Mouse (Mus musculus) limb, embryonic 10.5 days (tissue): ENCODE data around the gene Sbno2. TPM values are rescaled to one million over a fixed set of nuclear protein-coding genes. Genes with fewer than 3 reads are reported as not detected.
A peak's percentile ranks its signal among the peaks of the same experiment; 100 is the strongest.

ENCODE experiments used
- DNase-seq: peaks from one replicate; pipeline ENCODE4 v3.0.0-alpha.2; 2017; ENCODE audit warnings: low spot score
- H3K27ac ChIP-seq: fragments of 300-500 bp; sonication (generic); 2 replicates; pipeline ENCODE4 v1.5.1; 2016; ENCODE audit warnings: mild to moderate bottlenecking
- H3K27me3 ChIP-seq: fragments of 300-500 bp; sonication (generic); 2 replicates; pipeline ENCODE4 v1.6.1; 2016; ENCODE audit warnings: low read depth, mild to moderate bottlenecking; ENCODE audit not compliant: poor library complexity, severe bottlenecking
- H3K36me3 ChIP-seq: fragments of 300-500 bp; sonication (generic); 2 replicates; pipeline ENCODE4 v1.6.1; 2016; ENCODE audit warnings: mild to moderate bottlenecking, moderate library complexity
- H3K4me1 ChIP-seq: fragments of 300-500 bp; sonication (generic); 2 replicates; pipeline ENCODE4 v1.6.1; 2016
- H3K4me3 ChIP-seq: fragments of 300-500 bp; sonication (generic); 2 replicates; pipeline ENCODE4 v1.5.1; 2016; ENCODE audit warnings: mild to moderate bottlenecking, moderate library complexity
- H3K9me3 ChIP-seq: fragments of 300-500 bp; sonication (generic); replicated peaks from 2 replicates; pipeline ENCODE4 v1.6.1; 2016; ENCODE audit warnings: mild to moderate bottlenecking
- WGBS: fragments of 180-500 bp; shearing (Covaris S2); methylation state at CpG from one replicate; pipeline ENCODE4 v1.1.7; 2016; 5-methylcytosine and 5-hydroxymethylcytosine counted together
- polyA plus RNA-seq: library from polyadenylated mRNA; unstranded; fragments of >200 nt; fragmentation: Nextera tagmentation; extraction: Ambion mirVana; gene quantifications from 2 replicates; pipeline ENCODE4 v1.2.1, GENCODE M21; 2016

The Sbno2 gene
- polyA plus RNA-seq, 1 experiment from 2014 or later: 18.4 TPM

GRCm38 (mm10) chr10:80017361-80017760 lies 88.0 kb downstream of the Sbno2 start:
- 76% methylated on average over 3 of the region's 3 CpGs for WGBS
- Histone ChIP-seq H3K27ac (no peak overlapping the region), H3K4me3 (no peak overlapping the region), H3K4me1 (peaks cover 53% of the 10 kb centered on the region), H3K27me3 (peaks cover 56% of the 10 kb centered on the region), H3K36me3 (peaks cover 15% of the 10 kb centered on the region), H3K9me3 (no peaks in the 10 kb centered on the region)
- DNase-seq: no peak

GRCm38 (mm10) chr10:80016931-80017330 lies 88.4 kb downstream of the Sbno2 start:
- Histone ChIP-seq H3K27me3 (peaks cover 60% of the 10 kb centered on the region), H3K4me1 (peaks cover 53% of the 10 kb centered on the region), H3K4me3 (peak overlapping the region; percentile 9; the same call in 1 of the 2 replicates)

GRCm38 (mm10) chr10:80016511-80016910 lies 88.9 kb downstream of the Sbno2 start, which contains the start of gene Arhgap45:
Arhgap45 (plus strand) TSS chr10:80016653.
- Histone ChIP-seq H3K4me3 (peak within 1 kb of the TSS; percentile 9; the same call in 1 of the 2 replicates), H3K36me3 (peaks cover 7% of the 10 kb centered on the region; the same call in 1 of the 2 replicates), H3K27ac (0 out of 2 replicates have a peak within 1 kb of the TSS, but pooled peaks have one; percentile 2), H3K4me1 (peaks cover 53% of the 10 kb centered on the region), H3K27me3 (peaks cover 64% of the 10 kb centered on the region), H3K9me3 (no peaks in the 10 kb centered on the region)
- WGBS: 69% methylated on average over 11 of the region's 11 CpGs
- DNase-seq: no peak

More at GRCm38 (mm10) chr10:80016931-80017330, 88.4 kb downstream of the Sbno2 start:
- H3K27ac ChIP-seq: no peak overlapping the region
- no peak for DNase-seq
- H3K9me3 ChIP-seq: no peaks in the 10 kb centered on the region
- 89% methylated on average over 10 of the region's 10 CpGs for WGBS
- peaks cover 11% of the 10 kb centered on the region for H3K36me3 ChIP-seq

GRCm38 (mm10) chr10:80015583-80015982 lies 89.8 kb downstream of the Sbno2 start:
- WGBS: 83% methylated on average over 10 of the region's 10 CpGs

GRCm38 (mm10) chr10:80014484-80015290 lies 90.7 kb downstream of the Sbno2 start:
- H3K27me3 ChIP-seq: peaks cover 65% of the 10 kb centered on the region
- no peak overlapping the region for H3K4me3 ChIP-seq
- no peak for DNase-seq
- H3K9me3 ChIP-seq: no peaks in the 10 kb centered on the region; the same call in 1 of the 2 replicates
- no peaks in the 10 kb centered on the region for H3K36me3 ChIP-seq
- WGBS: 18% methylated on average over 28 of the region's 28 CpGs
- H3K4me1 ChIP-seq: peaks cover 39% of the 10 kb centered on the region
- H3K27ac ChIP-seq: no peak overlapping the region

More at GRCm38 (mm10) chr10:80015583-80015982, 89.8 kb downstream of the Sbno2 start:
- no peak for DNase-seq
- H3K27me3 ChIP-seq: peaks cover 65% of the 10 kb centered on the region
- H3K4me3 ChIP-seq: no peak overlapping the region
- no peaks in the 10 kb centered on the region for H3K36me3 ChIP-seq
- H3K4me1 ChIP-seq: peaks cover 48% of the 10 kb centered on the region
- H3K9me3 ChIP-seq: no peaks in the 10 kb centered on the region; the same call in 1 of the 2 replicates
- no peak overlapping the region for H3K27ac ChIP-seq

- 23% methylated on average over 25 of the region's 25 CpGs for WGBS
- H3K4me3 ChIP-seq: 0 out of 2 replicates have a peak overlapping the region, but pooled peaks have one; percentile 14
Measured at GRCm38 (mm10) chr10:80013609-80014008, 91.8 kb downstream of the Sbno2 start.

GRCm38 (mm10) chr10:80011740-80012139 lies 93.6 kb downstream of the Sbno2 start:
- Histone ChIP-seq H3K36me3 (no peaks in the 10 kb centered on the region), H3K9me3 (no peaks in the 10 kb centered on the region; the same call in 1 of the 2 replicates), H3K4me3 (no peak overlapping the region), H3K4me1 (peaks cover 33% of the 10 kb centered on the region), H3K27ac (no peak overlapping the region), H3K27me3 (peaks cover 61% of the 10 kb centered on the region)
- 82% methylated on average over 6 of the region's 6 CpGs for WGBS
- DNase-seq: no peak

More at GRCm38 (mm10) chr10:80013609-80014008, 91.8 kb downstream of the Sbno2 start:
- H3K27ac ChIP-seq: no peak overlapping the region; the same call in 1 of the 2 replicates
- H3K9me3 ChIP-seq: no peaks in the 10 kb centered on the region; the same call in 1 of the 2 replicates
- no peak for DNase-seq
- H3K27me3 ChIP-seq: peaks cover 65% of the 10 kb centered on the region
- H3K36me3 ChIP-seq: no peaks in the 10 kb centered on the region
- H3K4me1 ChIP-seq: peaks cover 28% of the 10 kb centered on the region

Other genes with a start within 250 kb of the Sbno2 start
- gene Prtn3, start 231.1 kb downstream of the Sbno2 start, polyA plus RNA-seq: 9.1 and 15.3 TPM in 2 replicates
- gene Plppr3, start 230.9 kb downstream of the Sbno2 start, polyA plus RNA-seq: 108 and 140 TPM in 2 replicates
- not detected in 2 replicates for gene Elane, start 219.3 kb downstream of the Sbno2 start, polyA plus RNA-seq
- not detected in 2 replicates for gene Cfd, start 214.7 kb downstream of the Sbno2 start, polyA plus RNA-seq
- 63.6 and 67.1 TPM in 2 replicates for gene Med16, start 196.6 kb downstream of the Sbno2 start, polyA plus RNA-seq
- not detected in 2 replicates for gene Gm26602, start 194.7 kb downstream of the Sbno2 start, polyA plus RNA-seq
- gene Kiss1r, start 188.6 kb downstream of the Sbno2 start, polyA plus RNA-seq: 0.31 and 0.49 TPM in 2 replicates
- gene R3hdm4, start 184.4 kb downstream of the Sbno2 start, polyA plus RNA-seq: 116 and 143 TPM in 2 replicates
- gene Arid3a, start 178.5 kb downstream of the Sbno2 start, polyA plus RNA-seq: 18.2 and 29.4 TPM in 2 replicates
- 174 and 201 TPM in 2 replicates for gene Wdr18, start 145.4 kb downstream of the Sbno2 start, polyA plus RNA-seq
- 0.28 and 0.40 TPM in 2 replicates for gene Grin3b, start 134.9 kb downstream of the Sbno2 start, polyA plus RNA-seq
- gene Tmem259, start 121.2 kb downstream of the Sbno2 start, polyA plus RNA-seq: 14.9 and 16.4 TPM in 2 replicates
- gene Cnn2, start 117.0 kb downstream of the Sbno2 start, polyA plus RNA-seq: 261 and 301 TPM in 2 replicates
- gene Abca7, start 109.1 kb downstream of the Sbno2 start, polyA plus RNA-seq: 2.0 and 2.3 TPM in 2 replicates
- gene Arhgap45, start 88.9 kb downstream of the Sbno2 start, polyA plus RNA-seq: 14.9 and 15.5 TPM in 2 replicates
- gene Polr2e, start 65.8 kb downstream of the Sbno2 start, polyA plus RNA-seq: 319 and 357 TPM in 2 replicates
- 589 and 631 TPM in 2 replicates for gene Gpx4, start 58.4 kb downstream of the Sbno2 start, polyA plus RNA-seq
- 16.1 and 17.0 TPM in 2 replicates for gene Stk11, start 10.2 kb upstream of the Sbno2 start, polyA plus RNA-seq
- gene Atp5d, start 33.1 kb upstream of the Sbno2 start, polyA plus RNA-seq: 487 and 503 TPM in 2 replicates
- 3.3 and 4.7 TPM in 2 replicates for gene Cbarp, start 35.3 kb upstream of the Sbno2 start, polyA plus RNA-seq
- gene Midn, start 42.7 kb upstream of the Sbno2 start, polyA plus RNA-seq: 26.2 and 27.1 TPM in 2 replicates
- 90.7 and 129 TPM in 2 replicates for gene Cirbp, start 60.4 kb upstream of the Sbno2 start, polyA plus RNA-seq
- gene 1600002K03Rik, start 67.4 kb upstream of the Sbno2 start, polyA plus RNA-seq: 8.7 and 13.1 TPM in 2 replicates
- gene Efna2, start 73.9 kb upstream of the Sbno2 start, polyA plus RNA-seq: 63.1 and 66.8 TPM in 2 replicates
- gene Mum1, start 120.9 kb upstream of the Sbno2 start, polyA plus RNA-seq: 122 and 128 TPM in 2 replicates
- 311 and 345 TPM in 2 replicates for gene Ndufs7, start 143.6 kb upstream of the Sbno2 start, polyA plus RNA-seq
- gene Gamt, start 155.4 kb upstream of the Sbno2 start, polyA plus RNA-seq: 14.4 and 18.4 TPM in 2 replicates
- 61.2 and 66.2 TPM in 2 replicates for gene Dazap1, start 155.9 kb upstream of the Sbno2 start, polyA plus RNA-seq
- gene Rps15, start 186.9 kb upstream of the Sbno2 start, polyA plus RNA-seq: 1,092 and 1,255 TPM in 2 replicates
- gene Apc2, start 190.4 kb upstream of the Sbno2 start, polyA plus RNA-seq: 0.90 and 2.9 TPM in 2 replicates
- gene 2310011J03Rik, start 215.0 kb upstream of the Sbno2 start, polyA plus RNA-seq: 58.2 and 60.9 TPM in 2 replicates
- 6.1 and 6.3 TPM in 2 replicates for gene Pcsk4, start 223.9 kb upstream of the Sbno2 start, polyA plus RNA-seq
- gene Reep6, start 224.4 kb upstream of the Sbno2 start, polyA plus RNA-seq: 5.4 and 6.6 TPM in 2 replicates
- gene Adamtsl5, start 242.8 kb upstream of the Sbno2 start, polyA plus RNA-seq: 0.39 and 0.48 TPM in 2 replicates